Mouse (Mus musculus) kidney, postnatal 25 days (tissue): ENCODE data around the gene Vmn2r66.

Source experiments
- DNase-seq, 2 experiments: peaks; one replicate each; pipeline ENCODE4 v3.0.0; 2021; ENCODE audit warnings: mixed read lengths in 2 of 2

Gene Vmn2r66

GRCm38 (mm10) chr7:85012168-85012567 lies at the start of gene Vmn2r66:
Vmn2r66 (minus strand) TSS chr7:85012268.
- DNase-seq, result no peak

GRCm38 (mm10) chr7:84996694-84997093 lies 15.4 kb downstream of the Vmn2r66 start:
- no peak for DNase-seq

- no peak for DNase-seq
Observed at GRCm38 (mm10) chr7:84964015-84964414, 48.1 kb downstream of the Vmn2r66 start, which contains the start of gene Vmn2r65. Vmn2r65 (minus strand) TSS chr7:84964115.
